Mouse (Mus musculus) hindbrain, embryonic 15.5 days (tissue): Measurements from ENCODE around the gene Rangrf. TPM values are rescaled to one million over a fixed set of nuclear protein-coding genes. Genes with fewer than 3 reads are reported as not detected.
"Not testable (repeated sequence)": the region's sequence is repeated elsewhere in the genome, so short reads cannot be mapped to it uniquely, and the experiment has no call there.

Source experiments
- ATAC-seq: fragments of 200-750 bp; cut with Nextera tagmentation; 2 replicates; pipeline ENCODE4 v1.8.0; 2017; ENCODE audit warnings: low read depth, moderate number of reproducible peaks, moderate TSS enrichment; ENCODE audit not compliant: low FRiP score
- H3K27ac ChIP-seq: fragments of 300-500 bp; sonication (generic); replicated peaks from 2 replicates; pipeline ENCODE4 v1.5.1; 2015; ENCODE audit warnings: mild to moderate bottlenecking, inconsistent platforms
- H3K27me3 ChIP-seq: fragments of 300-500 bp; sonication (generic); 2 replicates; pipeline ENCODE4 v1.6.1; 2015; ENCODE audit warnings: control low read depth, inconsistent platforms
- H3K36me3 ChIP-seq: fragments of 300-500 bp; sonication (generic); 2 replicates; pipeline ENCODE4 v1.6.1; 2015; ENCODE audit warnings: control low read depth, inconsistent platforms
- H3K4me1 ChIP-seq: fragments of 300-500 bp; sonication (generic); replicated peaks from 2 replicates; pipeline ENCODE4 v1.6.1; 2015; ENCODE audit warnings: control low read depth, inconsistent platforms
- H3K4me2 ChIP-seq: fragments of 300-500 bp; sonication (generic); 2 replicates; pipeline ENCODE4 v1.6.1; 2015; ENCODE audit warnings: moderate library complexity, mild to moderate bottlenecking, inconsistent platforms
- H3K4me3 ChIP-seq: fragments of 300-500 bp; sonication (generic); 2 replicates; pipeline ENCODE4 v1.5.1; 2015; ENCODE audit warnings: mild to moderate bottlenecking, inconsistent platforms
- H3K9ac ChIP-seq: fragments of 300-500 bp; sonication (generic); 2 replicates; pipeline ENCODE4 v1.6.1; 2015; ENCODE audit warnings: inconsistent platforms
- H3K9me3 ChIP-seq: fragments of 300-500 bp; sonication (generic); 2 replicates; pipeline ENCODE4 v1.6.1; 2016; ENCODE audit warnings: control low read depth, inconsistent platforms
- WGBS: fragments of 180-500 bp; shearing (Covaris S2); methylation state at CpG from one replicate; pipeline ENCODE4 v1.1.7; 2015; 5-methylcytosine and 5-hydroxymethylcytosine counted together
- polyA plus RNA-seq: library from polyadenylated mRNA; unstranded; fragments of >200 nt; fragmentation: Nextera tagmentation; extraction: Ambion mirVana; gene quantifications from 2 replicates; pipeline ENCODE4 v1.2.1, GENCODE M21; 2015

Rangrf gene
- polyA plus RNA-seq, 1 experiment from 2014 or later, result 29.8 TPM

- H3K27ac ChIP-seq, result no peak overlapping the region
- ATAC-seq, result no peak
- H3K4me1 ChIP-seq, result peaks cover 13% of the 10 kb centered on the region
- 66% methylated on average over 4 of the region's 4 CpGs for WGBS
- no peak overlapping the region for H3K4me3 ChIP-seq
- no peak overlapping the region for H3K9ac ChIP-seq
- peaks cover 39% of the 10 kb centered on the region for H3K36me3 ChIP-seq
- H3K27me3 ChIP-seq, result no peaks in the 10 kb centered on the region
- no peaks in the 10 kb centered on the region for H3K9me3 ChIP-seq
- no peak overlapping the region for H3K4me2 ChIP-seq
Measured at GRCm38 (mm10) chr11:69003592-69003991, 28.6 kb upstream of the Rangrf start.

- ATAC-seq, H3K4me2 ChIP-seq, H3K9me3 ChIP-seq, H3K9ac ChIP-seq, H3K27ac ChIP-seq, H3K27me3 ChIP-seq, H3K4me3 ChIP-seq: not testable (repeated sequence)
- Histone ChIP-seq H3K4me1 (peaks cover 11% of the 10 kb centered on the region), H3K36me3 (peaks cover 47% of the 10 kb centered on the region)
- WGBS, result 97% methylated on average over 4 of the region's 4 CpGs
Measured at GRCm38 (mm10) chr11:69002782-69003181, 27.8 kb upstream of the Rangrf start.

- no peak for ATAC-seq
Measured at GRCm38 (mm10) chr11:68997080-68997479, 22.1 kb upstream of the Rangrf start.

GRCm38 (mm10) chr11:68994377-68994776, 19.4 kb upstream of the Rangrf start:
- Histone ChIP-seq H3K36me3 (peaks cover 73% of the 10 kb centered on the region), H3K4me3 (no peak overlapping the region)

More at GRCm38 (mm10) chr11:68997080-68997479, 22.1 kb upstream of the Rangrf start:
- Histone ChIP-seq H3K4me3 (no peak overlapping the region), H3K9me3 (no peaks in the 10 kb centered on the region), H3K27ac (no peak overlapping the region), H3K4me2 (no peak overlapping the region), H3K27me3 (no peaks in the 10 kb centered on the region), H3K36me3 (peaks cover 78% of the 10 kb centered on the region), H3K9ac (no peak overlapping the region), H3K4me1 (no peaks in the 10 kb centered on the region)
- WGBS, result 92% methylated on average over 4 of the region's 4 CpGs

GRCm38 (mm10) chr11:68993122-68993521, 18.1 kb upstream of the Rangrf start:
- H3K9ac ChIP-seq, result no peak overlapping the region
- no peak overlapping the region for H3K4me3 ChIP-seq
- H3K4me2 ChIP-seq, result no peak overlapping the region
- H3K4me1 ChIP-seq, result no peaks in the 10 kb centered on the region
- peaks cover 62% of the 10 kb centered on the region for H3K36me3 ChIP-seq
- no peaks in the 10 kb centered on the region for H3K27me3 ChIP-seq
- H3K27ac ChIP-seq, result no peak overlapping the region
- H3K9me3 ChIP-seq, result no peaks in the 10 kb centered on the region
- no peak for ATAC-seq
- WGBS, result 87% methylated on average over 7 of the region's 7 CpGs

More at GRCm38 (mm10) chr11:68994377-68994776, 19.4 kb upstream of the Rangrf start:
- ATAC-seq, result no peak
- WGBS, result 95% methylated on average over 3 of the region's 3 CpGs
- Histone ChIP-seq H3K9me3 (no peaks in the 10 kb centered on the region), H3K27me3 (no peaks in the 10 kb centered on the region), H3K4me2 (no peak overlapping the region), H3K9ac (no peak overlapping the region), H3K27ac (no peak overlapping the region), H3K4me1 (no peaks in the 10 kb centered on the region)

- H3K36me3 ChIP-seq, result peaks cover 47% of the 10 kb centered on the region
- no peaks in the 10 kb centered on the region for H3K9me3 ChIP-seq
- no peak overlapping the region for H3K9ac ChIP-seq
- no peak overlapping the region for H3K4me2 ChIP-seq
- no peaks in the 10 kb centered on the region for H3K27me3 ChIP-seq
- no peak for ATAC-seq
- H3K27ac ChIP-seq, result no peak overlapping the region
- no peak overlapping the region for H3K4me3 ChIP-seq
- H3K4me1 ChIP-seq, result no peaks in the 10 kb centered on the region
- WGBS, result 91% methylated on average over 17 of the region's 17 CpGs
Measured at GRCm38 (mm10) chr11:68988341-68988740, 13.4 kb upstream of the Rangrf start.

GRCm38 (mm10) chr11:68987365-68987882, 12.4 kb upstream of the Rangrf start:
- H3K27me3 ChIP-seq, result no peaks in the 10 kb centered on the region
- 0 out of 2 replicates have a peak overlapping the region, but pooled peaks have one; percentile 22 for H3K27ac ChIP-seq
- no peak for ATAC-seq
- H3K9me3 ChIP-seq, result no peaks in the 10 kb centered on the region
- no peaks in the 10 kb centered on the region for H3K4me1 ChIP-seq
- H3K36me3 ChIP-seq, result peaks cover 42% of the 10 kb centered on the region
- no peak overlapping the region for H3K4me2 ChIP-seq
- H3K9ac ChIP-seq, result no peak overlapping the region
- H3K4me3 ChIP-seq, result no peak overlapping the region
- 78% methylated on average over 11 of the region's 11 CpGs for WGBS

- Histone ChIP-seq H3K9ac (no peak overlapping the region), H3K9me3 (no peaks in the 10 kb centered on the region), H3K27me3 (no peaks in the 10 kb centered on the region), H3K4me1 (no peaks in the 10 kb centered on the region), H3K4me2 (no peak overlapping the region), H3K27ac (no peak overlapping the region), H3K36me3 (peaks cover 16% of the 10 kb centered on the region), H3K4me3 (no peak overlapping the region)
- 26% methylated on average over 4 of the region's 4 CpGs for WGBS
- ATAC-seq, result peak; percentile 75
Measured at GRCm38 (mm10) chr11:68982639-68983369, 7.8 kb upstream of the Rangrf start.

- no peak for ATAC-seq
- Histone ChIP-seq H3K9ac (no peak overlapping the region), H3K4me3 (no peak overlapping the region), H3K27ac (no peak overlapping the region), H3K27me3 (no peaks in the 10 kb centered on the region), H3K9me3 (no peaks in the 10 kb centered on the region), H3K36me3 (peaks cover 2% of the 10 kb centered on the region; the same call in 1 of the 2 replicates), H3K4me1 (no peaks in the 10 kb centered on the region), H3K4me2 (no peak overlapping the region)
- 78% methylated on average over 3 of the region's 3 CpGs for WGBS
Measured at GRCm38 (mm10) chr11:68980919-68981318, 5.9 kb upstream of the Rangrf start.

- ATAC-seq, result no peak
- 66% methylated on average over 5 of the region's 5 CpGs for WGBS
- Histone ChIP-seq H3K36me3 (no peaks in the 10 kb centered on the region), H3K4me3 (no peak overlapping the region), H3K27ac (no peak overlapping the region), H3K9ac (no peak overlapping the region), H3K27me3 (no peaks in the 10 kb centered on the region), H3K9me3 (no peaks in the 10 kb centered on the region), H3K4me2 (no peak overlapping the region), H3K4me1 (no peaks in the 10 kb centered on the region)
Measured at GRCm38 (mm10) chr11:68979320-68979733, 4.3 kb upstream of the Rangrf start.

GRCm38 (mm10) chr11:68975601-68976000, 616 bp upstream of the Rangrf start:
- no peak overlapping the region for H3K27ac ChIP-seq
- H3K9ac ChIP-seq, result no peak overlapping the region
- H3K4me3 ChIP-seq, result no peak overlapping the region
- 100% methylated on average over 1 of the region's 1 CpGs for WGBS
- H3K4me2 ChIP-seq, result no peak overlapping the region
- H3K27me3 ChIP-seq, result no peaks in the 10 kb centered on the region
- ATAC-seq, result no peak
- no peaks in the 10 kb centered on the region for H3K9me3 ChIP-seq
- no peaks in the 10 kb centered on the region for H3K36me3 ChIP-seq
- peaks cover 7% of the 10 kb centered on the region for H3K4me1 ChIP-seq

GRCm38 (mm10) chr11:68974059-68974450, 930 bp downstream of the Rangrf start:
- H3K27me3 ChIP-seq, result no peaks in the 10 kb centered on the region
- peak overlapping the region; percentile 80 for H3K4me2 ChIP-seq
- no peak for ATAC-seq
- no peak overlapping the region for H3K27ac ChIP-seq
- peaks cover 7% of the 10 kb centered on the region for H3K4me1 ChIP-seq
- H3K4me3 ChIP-seq, result peak overlapping the region; percentile 45
- no peaks in the 10 kb centered on the region for H3K9me3 ChIP-seq
- WGBS, result 33% methylated on average over 6 of the region's 6 CpGs
- no peaks in the 10 kb centered on the region for H3K36me3 ChIP-seq
- 0 out of 2 replicates have a peak overlapping the region, but pooled peaks have one; percentile 30 for H3K9ac ChIP-seq
